Mouse (Mus musculus) frontal cortex, postnatal 10 days (tissue): ENCODE measurements at regions not wholly inside any gene's neighbourhood (a gene's known extent, or its start where the extent isn't known, plus 50 kb on each side); places are given as distances from the start of the nearest gene placed in this dataset.

Experiments
- DNase-seq, 2 experiments: peaks; one replicate each; pipeline ENCODE4 v3.0.0; 2022; ENCODE audit warnings: low spot score in 2 of 2, mixed read lengths in 1 of 2

GRCm38 (mm10) chr2:30718329-30718675 is 85.2 kb downstream of the 1700001O22Rik start:
- DNase-seq, result peak; percentile 87 to 89

GRCm38 (mm10) chr2:30717566-30718328 is 85.7 kb downstream of the 1700001O22Rik start:
- DNase-seq, result no peak

- no peak for DNase-seq
These were observed 86.6 kb downstream of the 1700001O22Rik start for GRCm38 (mm10) chr2:30716580-30717565.

- no peak for DNase-seq
These were observed 87.6 kb downstream of the 1700001O22Rik start for GRCm38 (mm10) chr2:30715720-30716310.

GRCm38 (mm10) chr2:30713535-30713934 is 89.9 kb downstream of the 1700001O22Rik start:
- peak in 1 of 2 experiments; percentile 9 for DNase-seq

- DNase-seq, result peak in 1 of 2 experiments; percentile 4
These were observed 90.5 kb downstream of the 1700001O22Rik start for GRCm38 (mm10) chr2:30712841-30713401.

- peak; percentile 66 to 74 for DNase-seq
These were observed 91.5 kb downstream of the 1700001O22Rik start for GRCm38 (mm10) chr2:30711853-30712498.

GRCm38 (mm10) chr2:30711476-30711852 is 92.0 kb downstream of the 1700001O22Rik start:
- peak in 1 of 2 experiments; percentile 39 for DNase-seq

GRCm38 (mm10) chr2:30710895-30711294 is 92.6 kb downstream of the 1700001O22Rik start:
- DNase-seq, result no peak

- DNase-seq, result no peak
These were observed 94.0 kb downstream of the 1700001O22Rik start for GRCm38 (mm10) chr2:30709386-30709884.

- DNase-seq, result peak in 1 of 2 experiments; percentile 17
These were observed 94.6 kb downstream of the 1700001O22Rik start for GRCm38 (mm10) chr2:30708762-30709385.

- DNase-seq, result peak; percentile 70 to 80
These were observed 95.3 kb downstream of the 1700001O22Rik start for GRCm38 (mm10) chr2:30708001-30708683.

- peak in 1 of 2 experiments; percentile 59 for DNase-seq
These were observed 96.1 kb downstream of the 1700001O22Rik start for GRCm38 (mm10) chr2:30707099-30708000.

GRCm38 (mm10) chr2:30706036-30706435 is 97.4 kb downstream of the 1700001O22Rik start:
- no peak for DNase-seq

GRCm38 (mm10) chr2:30703308-30703707 is 100.2 kb downstream of the 1700001O22Rik start:
- DNase-seq, result no peak

GRCm38 (mm10) chr2:30702711-30703110 is 100.8 kb downstream of the 1700001O22Rik start:
- no peak for DNase-seq

- no peak for DNase-seq
These were observed 102.6 kb downstream of the 1700001O22Rik start for GRCm38 (mm10) chr2:30700890-30701289.

- DNase-seq, result no peak
These were observed 103.0 kb downstream of the 1700001O22Rik start for GRCm38 (mm10) chr2:30700471-30700870.
